Comparison of ENCODE assay signal across 12 mouse cellular contexts in genomic region chr11:68955473-68955872, GRCm38 (mm10). TPM values are rescaled to one million over a fixed set of nuclear protein-coding genes. Genes with fewer than 3 reads are reported as not detected.
A peak's percentile ranks its signal among the peaks of the same experiment; 100 is the strongest.
DNase-seq lines count a peak whose midpoint lies in the region; ATAC-seq lines count a peak whose summit lies in the region.
"Had no signal": no experiment of that assay in that cellular context is flagged by ENCODE, and none has a peak within 500 bp of the region (broad histone marks: within the 10 kb centered on the region; RNA-seq: fewer than 3 reads in every experiment).

No protein-coding gene starts in this region.

- 73% methylated on average over 5 of the region's 5 CpGs for WGBS in heart, embryonic 14.5 days
- WGBS in heart, embryonic 16.5 days: 66% methylated on average over 5 of the region's 5 CpGs
- 63% methylated on average over 5 of the region's 5 CpGs for WGBS in midbrain, embryonic 10.5 days

- no peak overlapping the region for H3K27ac ChIP-seq in heart, embryonic 14.5 days (replicated peaks in 1 of 2; ENCODE audit: control insufficient read depth in 1 of 2, insufficient read depth in 1 of 2, low read depth in 2 of 2, low read length in 2 of 2)
- H3K27ac ChIP-seq in brown adipose tissue, adult 24 weeks (replicated peaks; ENCODE audit: low read depth, low read length): peak overlapping the region; percentile 86
- no peak overlapping the region for H3K27ac ChIP-seq in heart, embryonic 16.5 days (ENCODE audit: low read length)
- H3K27ac ChIP-seq in midbrain, embryonic 10.5 days (replicated peaks): peak overlapping the region; percentile 77; the same call in 1 of the 2 replicates

- peaks cover 7% of the 10 kb centered on the region; the same call in 1 of the 2 replicates for H3K36me3 ChIP-seq in heart, embryonic 14.5 days (ENCODE audit: control insufficient read depth, insufficient read depth, low read length)
- H3K36me3 ChIP-seq in heart, embryonic 16.5 days (ENCODE audit: control insufficient read depth, insufficient read depth): no peaks in the 10 kb centered on the region
- no peaks in the 10 kb centered on the region for H3K36me3 ChIP-seq in midbrain, embryonic 10.5 days

- intact Hi-C loops in heart, postnatal 14 days (cut with DNase I): no loop called here

- no peak overlapping the region for H3K9ac ChIP-seq in heart, embryonic 14.5 days (ENCODE audit: low read length)
- H3K9ac ChIP-seq in heart, embryonic 16.5 days (ENCODE audit: low read length): no peak overlapping the region

- no peak for ATAC-seq in heart, embryonic 14.5 days (ENCODE audit: insufficient number of reproducible peaks, insufficient read depth, low FRiP score, low read depth)
- no peak for ATAC-seq in heart, embryonic 16.5 days (replicated peaks; ENCODE audit: extremely low read depth, insufficient read depth, low FRiP score)
- ATAC-seq: CD4-positive, CD25-positive, alpha-beta regulatory T cell, adult 4 months had no signal

- peaks cover 16% of the 10 kb centered on the region; the same call in 1 of the 2 replicates for H3K27me3 ChIP-seq in heart, embryonic 14.5 days (ENCODE audit: control insufficient read depth, insufficient read depth, low read length)
- peaks cover 11% of the 10 kb centered on the region for H3K27me3 ChIP-seq in heart, embryonic 16.5 days (ENCODE audit: control insufficient read depth, insufficient read depth, low read length)
- H3K27me3 ChIP-seq in midbrain, embryonic 10.5 days (ENCODE audit: low read depth, poor library complexity, severe bottlenecking): peaks cover 70% of the 10 kb centered on the region

- H3K4me2 ChIP-seq in heart, embryonic 14.5 days (ENCODE audit: low read length): peak overlapping the region; percentile 87
- H3K4me2 ChIP-seq in heart, embryonic 16.5 days (ENCODE audit: low read depth, low read length): peak overlapping the region; percentile 67

- H3K9me3 ChIP-seq in heart, embryonic 14.5 days (ENCODE audit: control insufficient read depth, low read length): no peaks in the 10 kb centered on the region
- H3K9me3 ChIP-seq in heart, embryonic 16.5 days (replicated peaks; ENCODE audit: control insufficient read depth, low read length): no peaks in the 10 kb centered on the region
- H3K9me3 ChIP-seq in midbrain, embryonic 10.5 days (replicated peaks): no peaks in the 10 kb centered on the region

- H3K4me3 ChIP-seq in heart, embryonic 14.5 days (ENCODE audit: control insufficient read depth in 1 of 2, insufficient read depth in 1 of 2, low read depth in 1 of 2, low read length in 2 of 2): peak overlapping the region; percentile 7 to 46; a peak in 2 of 4 replicates
- peak overlapping the region; percentile 92 for H3K4me3 ChIP-seq in brown adipose tissue, adult 24 weeks (ENCODE audit: insufficient read depth, low read depth, low read length)
- H3K4me3 ChIP-seq in heart, embryonic 16.5 days (ENCODE audit: low read length): peak overlapping the region; percentile 46
- peak overlapping the region; percentile 56 for H3K4me3 ChIP-seq in midbrain, embryonic 10.5 days

- H3K4me1 ChIP-seq in heart, embryonic 14.5 days (ENCODE audit: control insufficient read depth in 2 of 2, insufficient read depth in 2 of 2, low read length in 2 of 2): peaks cover 6 to 17% of the 10 kb centered on the region in 2 experiments
- peaks cover 3% of the 10 kb centered on the region; the same call in 1 of the 2 replicates for H3K4me1 ChIP-seq in brown adipose tissue, adult 24 weeks (ENCODE audit: control insufficient read depth, insufficient read depth, insufficient read length, low read length)
- peaks cover 4% of the 10 kb centered on the region; the same call in 1 of the 2 replicates for H3K4me1 ChIP-seq in heart, embryonic 16.5 days (ENCODE audit: control insufficient read depth, insufficient read depth, low read length)
- H3K4me1 ChIP-seq in midbrain, embryonic 10.5 days: peaks cover 30% of the 10 kb centered on the region

- DNase-seq in heart, postnatal 14 days: no peak
- no peak for DNase-seq in midbrain, embryonic 10.5 days (ENCODE audit: low spot score)
- no peak for DNase-seq in ovary, adult 18-20 months (ENCODE audit: low spot score)
- DNase-seq in layer of hippocampus, adult 18-20 months (ENCODE audit: low spot score in 2 of 2): no peak
- DNase-seq in thymus, postnatal 36 days: no peak
- DNase-seq: cerebellum, postnatal 14 days had no signal

RNA-seq across cellular contexts. Expression of gene Arhgef15, which starts 1.8 kb away (rescaled TPM):
- 10.7 and 10.8 TPM in 2 replicates for polyA plus RNA-seq in heart, embryonic 14.5 days (2014; fragmentation: Nextera tagmentation; extraction: Ambion mirVana)
- total RNA-seq in heart, postnatal 14 days (2021): 10 to 100 TPM; 37.9 to 46.1 TPM
- polyA plus RNA-seq in brown adipose tissue, adult 24 weeks (2012; ENCODE audit: insufficient read depth, insufficient read length, missing spikeins): 7.1 and 19.0 TPM in 2 replicates
- 13.1 and 15.4 TPM in 2 replicates for polyA plus RNA-seq in heart, embryonic 16.5 days (2015; fragmentation: Nextera tagmentation; extraction: Ambion mirVana)
- polyA plus RNA-seq in midbrain, embryonic 10.5 days (2016; fragmentation: Nextera tagmentation; extraction: Ambion mirVana): 6.4 and 6.6 TPM in 2 replicates
- 1 to 10 TPM; 9.3 to 9.6 TPM for total RNA-seq in layer of hippocampus, adult 18-20 months (2021)

RNA-seq across cellular contexts. Expression of gene Slc25a35, which starts 12.5 kb away (rescaled TPM):
- polyA plus RNA-seq in heart, embryonic 14.5 days (2014; fragmentation: Nextera tagmentation; extraction: Ambion mirVana): 1.1 and 1.2 TPM in 2 replicates
- 1 to 10 TPM; 4.5 to 5.5 TPM for total RNA-seq in heart, postnatal 14 days (2021)
- 170 and 220 TPM in 2 replicates for polyA plus RNA-seq in brown adipose tissue, adult 24 weeks (2012; ENCODE audit: insufficient read depth, insufficient read length, missing spikeins)
- 1.7 and 2.2 TPM in 2 replicates for polyA plus RNA-seq in heart, embryonic 16.5 days (2015; fragmentation: Nextera tagmentation; extraction: Ambion mirVana)
- polyA plus RNA-seq in midbrain, embryonic 10.5 days (2016; fragmentation: Nextera tagmentation; extraction: Ambion mirVana): 2.0 and 2.1 TPM in 2 replicates
- 1 to 10 TPM; 4.2 to 5.3 TPM for total RNA-seq in layer of hippocampus, adult 18-20 months (2021)

RNA-seq across cellular contexts. Expression of gene Rangrf, which starts 19.5 kb away (rescaled TPM):
- 68.8 and 71.8 TPM in 2 replicates for polyA plus RNA-seq in heart, embryonic 14.5 days (2014; fragmentation: Nextera tagmentation; extraction: Ambion mirVana)
- total RNA-seq in heart, postnatal 14 days (2021): 10 to 100 TPM; 51.9 to 61.2 TPM
- polyA plus RNA-seq in brown adipose tissue, adult 24 weeks (2012; ENCODE audit: insufficient read depth, insufficient read length, missing spikeins): 9.0 and 12.7 TPM in 2 replicates
- 79.2 and 84.3 TPM in 2 replicates for polyA plus RNA-seq in heart, embryonic 16.5 days (2015; fragmentation: Nextera tagmentation; extraction: Ambion mirVana)
- polyA plus RNA-seq in midbrain, embryonic 10.5 days (2016; fragmentation: Nextera tagmentation; extraction: Ambion mirVana): 68.4 and 84.6 TPM in 2 replicates
- total RNA-seq in layer of hippocampus, adult 18-20 months (2021): 10 to 100 TPM; 16.9 to 19.4 TPM

RNA-seq across cellular contexts. Expression of gene Odf4, which starts 28.6 kb away (rescaled TPM):
- not detected in 2 replicates for polyA plus RNA-seq in heart, embryonic 14.5 days (2014; fragmentation: Nextera tagmentation; extraction: Ambion mirVana)
- not detected for total RNA-seq in heart, postnatal 14 days (2021)
- polyA plus RNA-seq in brown adipose tissue, adult 24 weeks (2012; ENCODE audit: insufficient read depth, insufficient read length, missing spikeins): not detected in 2 replicates
- polyA plus RNA-seq in heart, embryonic 16.5 days (2015; fragmentation: Nextera tagmentation; extraction: Ambion mirVana): not detected in 2 replicates
- polyA plus RNA-seq in midbrain, embryonic 10.5 days (2016; fragmentation: Nextera tagmentation; extraction: Ambion mirVana): not detected in 2 replicates
- total RNA-seq in layer of hippocampus, adult 18-20 months (2021): not detected
- total RNA-seq: hematopoietic stem cell, adult 5-6 weeks had no signal
- polyA plus RNA-seq: CD4-positive, CD25-positive, alpha-beta regulatory T cell, adult 4 months; liver, embryonic 16.5 days had no signal

RNA-seq across cellular contexts. Expression of gene Pfas, which starts 52.8 kb away (rescaled TPM):
- 14.3 and 16.5 TPM in 2 replicates for polyA plus RNA-seq in heart, embryonic 14.5 days (2014; fragmentation: Nextera tagmentation; extraction: Ambion mirVana)
- total RNA-seq in heart, postnatal 14 days (2021): 1 to 10 TPM; 7.6 to 7.7 TPM
- polyA plus RNA-seq in brown adipose tissue, adult 24 weeks (2012; ENCODE audit: insufficient read depth, insufficient read length, missing spikeins): 7.8 and 11.1 TPM in 2 replicates
- 16.7 and 19.2 TPM in 2 replicates for polyA plus RNA-seq in heart, embryonic 16.5 days (2015; fragmentation: Nextera tagmentation; extraction: Ambion mirVana)
- polyA plus RNA-seq in midbrain, embryonic 10.5 days (2016; fragmentation: Nextera tagmentation; extraction: Ambion mirVana): 57.8 and 59.2 TPM in 2 replicates
- total RNA-seq in layer of hippocampus, adult 18-20 months (2021): 10 to 100 TPM; 22.1 to 23.4 TPM

Comparison
In these comparisons a context has a peak if more than half of its experiments do, and no peak if none do; other contexts are left out.
1. H3K27ac ChIP-seq: peak in brown adipose tissue, adult 24 weeks (single experiment) and midbrain, embryonic 10.5 days (single experiment); none in heart, embryonic 14.5 days (0 of 2) and heart, embryonic 16.5 days (single experiment).
2. H3K4me3 ChIP-seq: peak in every context shown above with its lines; median percentile 92 in brown adipose tissue, adult 24 weeks; 56 in midbrain, embryonic 10.5 days; 46 in heart, embryonic 16.5 days; 26 in heart, embryonic 14.5 days.
3. RNA of gene Slc25a35, which starts 12.5 kb away (polyA plus RNA-seq): 170 to 220 TPM in brown adipose tissue, adult 24 weeks; 2.0 to 2.1 TPM in midbrain, embryonic 10.5 days, 1.7 to 2.2 TPM in heart, embryonic 16.5 days and 1.1 to 1.2 TPM in heart, embryonic 14.5 days; every median in the first group is over 10 times any median in the second.